Mouse (Mus musculus): ENCODE data around the gene Stk36. TPM values are rescaled to one million over a fixed set of nuclear protein-coding genes. Genes with fewer than 3 reads are reported as not detected.

The Stk36 gene
- polyA plus RNA-seq, 1 experiment from 2014 or later = 27.9 TPM

- H3K36me3 ChIP-seq = peaks cover 61% of the 10 kb centered on the region
- no peaks in the 10 kb centered on the region for H3K27me3 ChIP-seq
- no peak overlapping the region for H3K4me2 ChIP-seq (replicated peaks)
- H3K4me1 ChIP-seq = no peaks in the 10 kb centered on the region
- H3K9ac ChIP-seq (replicated peaks) = no peak overlapping the region
- H3K27ac ChIP-seq (replicated peaks) = no peak overlapping the region
- 91% methylated on average over 1 of the region's 1 CpGs for WGBS
- no peak overlapping the region for H3K4me3 ChIP-seq
- ATAC-seq (replicated peaks) = no peak
- no peaks in the 10 kb centered on the region for H3K9me3 ChIP-seq
Measured at GRCm38 (mm10) chr1:74624183-74624582, 22.9 kb downstream of the Stk36 start.

GRCm38 (mm10) chr1:74626076-74626475 is 24.8 kb downstream of the Stk36 start:
- no peaks in the 10 kb centered on the region for H3K9me3 ChIP-seq
- H3K27me3 ChIP-seq = no peaks in the 10 kb centered on the region
- no peak for ATAC-seq (replicated peaks)
- no peak overlapping the region for H3K27ac ChIP-seq (replicated peaks)
- no peak overlapping the region for H3K4me3 ChIP-seq
- H3K9ac ChIP-seq (replicated peaks) = no peak overlapping the region
- H3K36me3 ChIP-seq = peaks cover 59% of the 10 kb centered on the region
- WGBS = 90% methylated on average over 4 of the region's 4 CpGs
- H3K4me2 ChIP-seq (replicated peaks) = no peak overlapping the region
- no peaks in the 10 kb centered on the region for H3K4me1 ChIP-seq

- Histone ChIP-seq H3K9ac (replicated peaks) (no peak overlapping the region), H3K4me1 (no peaks in the 10 kb centered on the region), H3K36me3 (peaks cover 45% of the 10 kb centered on the region), H3K4me3 (no peak overlapping the region), H3K27me3 (no peaks in the 10 kb centered on the region), H3K4me2 (replicated peaks) (no peak overlapping the region), H3K9me3 (no peaks in the 10 kb centered on the region), H3K27ac (replicated peaks) (no peak overlapping the region)
- 61% methylated on average over 7 of the region's 7 CpGs for WGBS
- no peak for ATAC-seq (replicated peaks)
Measured at GRCm38 (mm10) chr1:74628001-74628400, 26.8 kb downstream of the Stk36 start.

GRCm38 (mm10) chr1:74632734-74633133 is 31.5 kb downstream of the Stk36 start:
- Histone ChIP-seq H3K4me2 (replicated peaks) (no peak overlapping the region), H3K9ac (replicated peaks) (no peak overlapping the region), H3K27me3 (no peaks in the 10 kb centered on the region), H3K36me3 (peaks cover 21% of the 10 kb centered on the region), H3K4me3 (no peak overlapping the region), H3K4me1 (no peaks in the 10 kb centered on the region), H3K9me3 (no peaks in the 10 kb centered on the region), H3K27ac (replicated peaks) (no peak overlapping the region)
- ATAC-seq (replicated peaks) = no peak
- WGBS = 81% methylated on average over 4 of the region's 4 CpGs

- Histone ChIP-seq H3K27ac (replicated peaks) (no peak overlapping the region), H3K4me2 (replicated peaks) (no peak overlapping the region), H3K4me1 (no peaks in the 10 kb centered on the region), H3K9me3 (no peaks in the 10 kb centered on the region), H3K4me3 (no peak overlapping the region), H3K36me3 (no peaks in the 10 kb centered on the region), H3K27me3 (no peaks in the 10 kb centered on the region), H3K9ac (replicated peaks) (no peak overlapping the region)
- 64% methylated on average over 2 of the region's 2 CpGs for WGBS
- ATAC-seq (replicated peaks) = no peak
Measured at GRCm38 (mm10) chr1:74643524-74643923, 42.3 kb downstream of the Stk36 start.

GRCm38 (mm10) chr1:74643926-74644325 is 42.7 kb downstream of the Stk36 start:
- Histone ChIP-seq H3K36me3 (no peaks in the 10 kb centered on the region), H3K4me2 (replicated peaks) (no peak overlapping the region), H3K27me3 (no peaks in the 10 kb centered on the region), H3K4me3 (no peak overlapping the region), H3K9ac (replicated peaks) (no peak overlapping the region), H3K27ac (replicated peaks) (no peak overlapping the region), H3K9me3 (no peaks in the 10 kb centered on the region), H3K4me1 (no peaks in the 10 kb centered on the region)
- no peak for ATAC-seq (replicated peaks)

- Histone ChIP-seq H3K9ac (replicated peaks) (peak within 1 kb of the TSS; percentile 89), H3K4me3 (peak within 1 kb of the TSS; percentile 91), H3K9me3 (no peaks in the 10 kb centered on the region), H3K36me3 (no peaks in the 10 kb centered on the region), H3K4me2 (replicated peaks) (peak within 1 kb of the TSS; percentile 49), H3K27ac (replicated peaks) (peak within 1 kb of the TSS; percentile 88), H3K27me3 (no peaks in the 10 kb centered on the region), H3K4me1 (peaks cover 27% of the 10 kb centered on the region)
- peak; percentile 97 for ATAC-seq (replicated peaks)
- under 1% methylated on average over 66 of the region's 66 CpGs for WGBS
Measured at GRCm38 (mm10) chr1:74661448-74662195, 60.4 kb downstream of the Stk36 start, which contains the start of gene Ttll4. Gene Ttll4, plus strand, starts transcription at chr1:74661745.

- under 1% methylated on average over 13 of the region's 13 CpGs for WGBS
- Histone ChIP-seq H3K4me1 (peaks cover 27% of the 10 kb centered on the region), H3K9ac (replicated peaks) (peak overlapping the region; percentile 89), H3K4me2 (replicated peaks) (peak overlapping the region; percentile 49), H3K27me3 (no peaks in the 10 kb centered on the region), H3K9me3 (no peaks in the 10 kb centered on the region), H3K36me3 (no peaks in the 10 kb centered on the region), H3K4me3 (peak overlapping the region; percentile 91), H3K27ac (replicated peaks) (peak overlapping the region; percentile 88)
- no peak; the same call in 1 of the 2 replicates for ATAC-seq (replicated peaks)
Measured at GRCm38 (mm10) chr1:74662253-74662865, 61.1 kb downstream of the Stk36 start.

- Histone ChIP-seq H3K27me3 (no peaks in the 10 kb centered on the region), H3K36me3 (no peaks in the 10 kb centered on the region), H3K9ac (replicated peaks) (no peak overlapping the region), H3K4me3 (no peak overlapping the region), H3K27ac (replicated peaks) (no peak overlapping the region), H3K4me2 (replicated peaks) (no peak overlapping the region), H3K9me3 (no peaks in the 10 kb centered on the region), H3K4me1 (peaks cover 27% of the 10 kb centered on the region)
- 65% methylated on average over 6 of the region's 6 CpGs for WGBS
- ATAC-seq (replicated peaks) = no peak
Measured at GRCm38 (mm10) chr1:74665153-74665552, 63.9 kb downstream of the Stk36 start.

GRCm38 (mm10) chr1:74668371-74668770 is 67.1 kb downstream of the Stk36 start:
- H3K27ac ChIP-seq (replicated peaks) = no peak overlapping the region
- no peaks in the 10 kb centered on the region for H3K9me3 ChIP-seq
- H3K36me3 ChIP-seq = no peaks in the 10 kb centered on the region; the same call in 1 of the 2 replicates
- no peak overlapping the region for H3K4me3 ChIP-seq
- ATAC-seq (replicated peaks) = no peak
- no peaks in the 10 kb centered on the region for H3K27me3 ChIP-seq
- H3K9ac ChIP-seq (replicated peaks) = no peak overlapping the region
- H3K4me1 ChIP-seq = peaks cover 12% of the 10 kb centered on the region
- no peak overlapping the region for H3K4me2 ChIP-seq (replicated peaks)
- 91% methylated on average over 3 of the region's 3 CpGs for WGBS

- H3K4me2 ChIP-seq (replicated peaks) = no peak overlapping the region
- 88% methylated on average over 7 of the region's 7 CpGs for WGBS
- ATAC-seq (replicated peaks) = no peak
- H3K4me3 ChIP-seq = no peak overlapping the region
- no peak overlapping the region for H3K27ac ChIP-seq (replicated peaks)
- no peak overlapping the region for H3K9ac ChIP-seq (replicated peaks)
- H3K4me1 ChIP-seq = no peaks in the 10 kb centered on the region
- H3K9me3 ChIP-seq = no peaks in the 10 kb centered on the region
- peaks cover 2% of the 10 kb centered on the region for H3K36me3 ChIP-seq
- H3K27me3 ChIP-seq = no peaks in the 10 kb centered on the region
Measured at GRCm38 (mm10) chr1:74672731-74673130, 71.5 kb downstream of the Stk36 start.

- Histone ChIP-seq H3K9me3 (no peaks in the 10 kb centered on the region), H3K9ac (replicated peaks) (no peak overlapping the region), H3K27me3 (no peaks in the 10 kb centered on the region), H3K4me1 (no peaks in the 10 kb centered on the region), H3K27ac (replicated peaks) (no peak overlapping the region), H3K4me3 (no peak overlapping the region), H3K36me3 (peaks cover 32% of the 10 kb centered on the region), H3K4me2 (replicated peaks) (no peak overlapping the region)
- WGBS = 76% methylated on average over 3 of the region's 3 CpGs
- ATAC-seq (replicated peaks) = no peak
Measured at GRCm38 (mm10) chr1:74676863-74677262, 75.6 kb downstream of the Stk36 start.
